Comparison of ENCODE assay signal across 17 mouse cellular contexts in genomic region chr5:34413921-34414320, GRCm38 (mm10).
"Had no signal": no experiment of that assay in that cellular context is flagged by ENCODE, and none has a peak within 500 bp of the region (broad histone marks: within the 10 kb centered on the region; RNA-seq: fewer than 3 reads in every experiment).

No protein-coding gene starts in this region.

- H3K9ac ChIP-seq: liver, postnatal 0 days; lung, embryonic 15.5 days; neural tube, embryonic 13.5 days; neural tube, embryonic 15.5 days; stomach, embryonic 15.5 days had no signal

- H3K27ac ChIP-seq: lung, embryonic 15.5 days; midbrain, embryonic 10.5 days; neural tube, embryonic 13.5 days; neural tube, embryonic 15.5 days; stomach, embryonic 15.5 days; stomach, postnatal 0 days had no signal

- H3K4me1 ChIP-seq: midbrain, embryonic 10.5 days; stomach, embryonic 15.5 days had no signal

- DNase-seq: liver, postnatal 0 days; lung, adult 2 months; lung, postnatal 14 days; lung, postnatal 36 days; midbrain, embryonic 14.5 days; retina, postnatal 1 day; right cerebral cortex, adult 18-20 months; thymus, adult 2 months; thymus, postnatal 25 days; thymus, postnatal 4 days had no signal

- H3K4me3 ChIP-seq: lung, embryonic 15.5 days; midbrain, embryonic 10.5 days; myocyte; neural tube, embryonic 13.5 days; neural tube, embryonic 15.5 days; stomach, embryonic 15.5 days had no signal

- H3K27me3 ChIP-seq: lung, embryonic 15.5 days; neural tube, embryonic 13.5 days; neural tube, embryonic 15.5 days; stomach, embryonic 15.5 days had no signal

- H3K36me3 ChIP-seq: stomach, embryonic 15.5 days had no signal

- H3K9me3 ChIP-seq: lung, embryonic 15.5 days; midbrain, embryonic 10.5 days; neural tube, embryonic 13.5 days; neural tube, embryonic 15.5 days; stomach, embryonic 15.5 days had no signal
